Mouse (Mus musculus) neural tube, embryonic 15.5 days (tissue): ENCODE data around the gene Ncaph2. TPM values are rescaled to one million over a fixed set of nuclear protein-coding genes. Genes with fewer than 3 reads are reported as not detected.

ENCODE experiments used
- ATAC-seq: fragments of 200-750 bp; cut with Nextera tagmentation; 2 replicates; pipeline ENCODE4 v1.8.0; 2017; ENCODE audit warnings: mild to moderate bottlenecking, moderate TSS enrichment, moderate library complexity; ENCODE audit not compliant: low FRiP score
- H3K27ac ChIP-seq: fragments of 300-500 bp; sonication (generic); replicated peaks from 2 replicates; pipeline ENCODE4 v1.5.1; 2015; ENCODE audit warnings: mild to moderate bottlenecking, inconsistent platforms
- H3K27me3 ChIP-seq: fragments of 300-500 bp; sonication (generic); replicated peaks from 2 replicates; pipeline ENCODE4 v1.6.1; 2015; ENCODE audit warnings: inconsistent platforms
- H3K36me3 ChIP-seq: fragments of 300-500 bp; sonication (generic); 2 replicates; pipeline ENCODE4 v1.6.1; 2015; ENCODE audit warnings: inconsistent platforms
- H3K4me1 ChIP-seq: fragments of 300-500 bp; sonication (generic); 2 replicates; pipeline ENCODE4 v1.6.1; 2015; ENCODE audit warnings: inconsistent platforms
- H3K4me2 ChIP-seq: fragments of 300-500 bp; sonication (generic); 2 replicates; pipeline ENCODE4 v1.6.1; 2015; ENCODE audit warnings: inconsistent platforms, mild to moderate bottlenecking, moderate library complexity
- H3K4me3 ChIP-seq: fragments of 300-500 bp; sonication (generic); replicated peaks from 2 replicates; pipeline ENCODE4 v1.5.1; 2015; ENCODE audit warnings: mild to moderate bottlenecking, inconsistent platforms
- H3K9ac ChIP-seq: fragments of 300-500 bp; sonication (generic); replicated peaks from 2 replicates; pipeline ENCODE4 v1.6.1; 2015; ENCODE audit warnings: mild to moderate bottlenecking, inconsistent platforms
- H3K9me3 ChIP-seq: fragments of 300-500 bp; sonication (generic); replicated peaks from 2 replicates; pipeline ENCODE4 v1.6.1; 2016; ENCODE audit warnings: inconsistent platforms
- WGBS: fragments of 180-500 bp; shearing (Covaris S2); methylation state at CpG from one replicate; pipeline ENCODE4 v1.1.7; 2015; ENCODE audit warnings: mixed read lengths; 5-methylcytosine and 5-hydroxymethylcytosine counted together
- polyA plus RNA-seq: library from polyadenylated mRNA; unstranded; fragments of >200 nt; fragmentation: Nextera tagmentation; extraction: Ambion mirVana; gene quantifications from 2 replicates; pipeline ENCODE4 v1.2.1, GENCODE M21; 2015

The Ncaph2 gene
- polyA plus RNA-seq, 1 experiment from 2014 or later, result 105 TPM

GRCm38 (mm10) chr15:89321264-89321663, 34.3 kb upstream of the Ncaph2 start:
- peaks cover 6% of the 10 kb centered on the region; the same call in 1 of the 2 replicates for H3K4me1 ChIP-seq
- peaks cover 13% of the 10 kb centered on the region for H3K27me3 ChIP-seq
- H3K27ac ChIP-seq, result no peak overlapping the region
- H3K36me3 ChIP-seq, result no peaks in the 10 kb centered on the region
- no peak overlapping the region for H3K4me3 ChIP-seq
- H3K4me2 ChIP-seq, result no peak overlapping the region
- H3K9ac ChIP-seq, result no peak overlapping the region
- no peaks in the 10 kb centered on the region for H3K9me3 ChIP-seq
- 88% methylated on average over 8 of the region's 8 CpGs for WGBS
- ATAC-seq, result no peak

DNA sequence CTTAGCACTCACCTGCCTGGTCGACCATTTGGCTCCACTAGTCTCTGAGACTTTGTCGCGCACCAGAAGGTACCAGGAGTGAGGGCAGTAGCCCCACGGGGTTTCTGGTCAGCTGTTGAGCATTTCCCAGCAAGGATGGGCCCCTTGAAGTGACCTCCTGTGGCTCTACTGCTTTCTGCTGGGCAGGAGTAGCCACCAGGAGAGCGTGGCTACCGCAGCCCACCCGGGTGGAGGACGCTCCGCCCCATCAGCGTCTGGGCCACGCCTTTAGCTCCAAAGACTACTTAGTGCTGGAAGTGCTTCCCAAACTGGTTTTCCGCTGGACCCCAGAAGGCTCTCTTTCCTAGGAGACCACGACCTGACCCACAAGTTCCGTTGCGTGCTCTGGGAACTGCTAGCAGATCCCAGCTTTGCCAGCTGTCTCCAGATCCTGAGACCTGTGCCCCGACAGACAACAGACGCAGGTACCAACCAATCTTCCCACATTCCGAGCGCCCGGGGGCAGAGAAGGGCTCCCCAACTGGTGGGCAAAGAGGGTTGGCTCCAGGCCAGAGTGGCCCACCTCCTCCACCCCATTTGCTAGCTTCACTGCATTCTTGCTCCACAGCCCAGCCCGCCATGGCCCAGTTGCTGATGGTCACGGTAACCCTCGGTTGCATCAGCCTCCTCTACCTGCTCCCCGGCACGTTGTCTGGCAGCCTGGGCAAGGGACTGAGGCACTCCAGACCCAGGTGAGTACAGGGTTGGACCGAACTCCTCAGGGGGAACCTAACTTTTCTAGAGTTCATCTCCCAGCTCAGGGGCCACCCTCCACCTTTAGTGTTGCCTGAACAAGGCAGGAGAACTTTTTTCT, 32.6 kb upstream of the Ncaph2 start, which contains the start of gene Adm2:
Gene Adm2, plus strand, starts transcription at position 51 of the 853 bp plus-strand sequence.
- ATAC-seq, result no peak
- H3K4me3 ChIP-seq, result peak within 1 kb of the TSS; percentile 10; the same call in 1 of the 2 replicates
- H3K27me3 ChIP-seq, result peaks cover 13% of the 10 kb centered on the region
- no peak within 1 kb of the TSS for H3K27ac ChIP-seq
- WGBS, result 10% methylated on average over 26 of the region's 26 CpGs
- no peak within 1 kb of the TSS for H3K9ac ChIP-seq
- H3K36me3 ChIP-seq, result no peaks in the 10 kb centered on the region
- H3K9me3 ChIP-seq, result no peaks in the 10 kb centered on the region
- peak within 1 kb of the TSS; percentile 39 for H3K4me2 ChIP-seq
- peaks cover 6% of the 10 kb centered on the region; the same call in 1 of the 2 replicates for H3K4me1 ChIP-seq

- WGBS, result 90% methylated on average over 4 of the region's 4 CpGs
- Histone ChIP-seq H3K4me2 (no peak overlapping the region), H3K36me3 (no peaks in the 10 kb centered on the region), H3K9me3 (no peaks in the 10 kb centered on the region), H3K27ac (no peak overlapping the region), H3K9ac (no peak overlapping the region), H3K4me1 (peaks cover 6% of the 10 kb centered on the region; the same call in 1 of the 2 replicates), H3K4me3 (no peak overlapping the region), H3K27me3 (peaks cover 13% of the 10 kb centered on the region)
- no peak for ATAC-seq
Measured at GRCm38 (mm10) chr15:89323656-89324055, 31.9 kb upstream of the Ncaph2 start.

- no peak overlapping the region for H3K27ac ChIP-seq
- H3K4me3 ChIP-seq, result no peak overlapping the region
- WGBS, result 72% methylated on average over 5 of the region's 5 CpGs
- H3K9me3 ChIP-seq, result no peaks in the 10 kb centered on the region
- no peak for ATAC-seq
- H3K36me3 ChIP-seq, result no peaks in the 10 kb centered on the region
- no peak overlapping the region for H3K4me2 ChIP-seq
- no peak overlapping the region for H3K9ac ChIP-seq
- H3K27me3 ChIP-seq, result peaks cover 13% of the 10 kb centered on the region
- H3K4me1 ChIP-seq, result peaks cover 6% of the 10 kb centered on the region; the same call in 1 of the 2 replicates
Measured at GRCm38 (mm10) chr15:89326441-89326840, 29.1 kb upstream of the Ncaph2 start.

GRCm38 (mm10) chr15:89334271-89334670, 21.2 kb upstream of the Ncaph2 start, which contains the start of gene Miox:
Gene Miox, plus strand, starts transcription at chr15:89334398.
- Histone ChIP-seq H3K9ac (no peak within 1 kb of the TSS), H3K27me3 (no peaks in the 10 kb centered on the region), H3K36me3 (no peaks in the 10 kb centered on the region), H3K4me2 (no peak within 1 kb of the TSS), H3K4me1 (no peaks in the 10 kb centered on the region), H3K9me3 (no peaks in the 10 kb centered on the region), H3K27ac (no peak within 1 kb of the TSS), H3K4me3 (no peak within 1 kb of the TSS)
- WGBS, result 91% methylated on average over 7 of the region's 7 CpGs
- no peak for ATAC-seq

GRCm38 (mm10) chr15:89334774-89335537, 20.6 kb upstream of the Ncaph2 start:
- WGBS, result 88% methylated on average over 17 of the region's 17 CpGs

GRCm38 (mm10) chr15:89336422-89336821, 19.1 kb upstream of the Ncaph2 start:
- Histone ChIP-seq H3K4me1 (no peaks in the 10 kb centered on the region), H3K4me2 (no peak overlapping the region), H3K27ac (no peak overlapping the region), H3K36me3 (no peaks in the 10 kb centered on the region), H3K9me3 (no peaks in the 10 kb centered on the region), H3K27me3 (no peaks in the 10 kb centered on the region), H3K9ac (no peak overlapping the region), H3K4me3 (no peak overlapping the region)
- ATAC-seq, result no peak
- 90% methylated on average over 14 of the region's 14 CpGs for WGBS

More at GRCm38 (mm10) chr15:89334774-89335537, 20.6 kb upstream of the Ncaph2 start:
- Histone ChIP-seq H3K9me3 (no peaks in the 10 kb centered on the region), H3K4me1 (no peaks in the 10 kb centered on the region), H3K27ac (no peak overlapping the region), H3K27me3 (no peaks in the 10 kb centered on the region), H3K4me2 (no peak overlapping the region), H3K4me3 (no peak overlapping the region), H3K9ac (no peak overlapping the region), H3K36me3 (no peaks in the 10 kb centered on the region)
- ATAC-seq, result no peak

DNA sequence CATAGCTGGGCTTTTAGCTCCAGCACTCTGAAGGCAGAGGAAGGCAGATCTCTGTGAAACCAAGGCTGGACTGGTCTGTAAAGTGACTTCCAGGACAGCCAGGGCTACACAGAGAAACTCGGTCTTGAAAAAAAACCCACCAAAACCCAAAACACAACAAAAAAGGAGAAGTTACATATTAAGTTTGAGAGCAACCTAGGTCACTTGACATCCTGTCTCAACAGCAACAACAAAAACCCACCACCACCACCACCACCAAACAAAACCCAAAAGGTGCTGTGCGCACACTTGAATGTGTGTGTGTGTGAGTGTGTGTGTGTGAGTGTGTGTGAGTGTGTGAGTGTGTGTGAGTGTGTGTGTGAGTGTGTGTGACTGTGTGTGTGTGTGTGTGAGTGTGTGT, 15.8 kb upstream of the Ncaph2 start:
- no peak overlapping the region for H3K27ac ChIP-seq
- H3K9me3 ChIP-seq, result no peaks in the 10 kb centered on the region
- H3K9ac ChIP-seq, result no peak overlapping the region
- ATAC-seq, result no peak
- WGBS, result 94% methylated on average over 2 of the region's 2 CpGs
- no peak overlapping the region for H3K4me3 ChIP-seq
- no peak overlapping the region for H3K4me2 ChIP-seq
- H3K4me1 ChIP-seq, result no peaks in the 10 kb centered on the region
- H3K27me3 ChIP-seq, result no peaks in the 10 kb centered on the region
- H3K36me3 ChIP-seq, result no peaks in the 10 kb centered on the region

DNA sequence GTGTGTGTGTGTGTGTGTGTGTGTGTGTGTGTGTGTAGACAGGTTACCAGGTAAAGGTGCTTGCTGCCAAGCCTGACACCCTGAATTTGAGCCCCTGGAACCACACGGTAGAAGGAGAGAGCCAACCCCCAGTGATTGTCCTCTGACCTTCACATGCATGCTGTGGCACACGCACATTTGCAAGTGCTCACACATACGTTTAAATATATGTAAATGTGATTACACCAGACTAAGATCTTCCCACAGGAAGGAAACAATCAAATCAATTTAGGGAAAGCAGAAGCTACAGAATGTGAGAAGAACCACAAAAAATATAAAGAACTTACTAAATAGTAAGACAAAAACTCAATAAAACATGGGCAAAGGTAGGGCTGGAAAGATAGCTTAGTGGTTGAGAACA, 15.4 kb upstream of the Ncaph2 start:
- H3K4me2 ChIP-seq, result no peak overlapping the region
- H3K9ac ChIP-seq, result no peak overlapping the region
- no peak overlapping the region for H3K4me3 ChIP-seq
- no peaks in the 10 kb centered on the region for H3K4me1 ChIP-seq
- no peak overlapping the region for H3K27ac ChIP-seq
- no peaks in the 10 kb centered on the region for H3K27me3 ChIP-seq
- 82% methylated on average over 3 of the region's 3 CpGs for WGBS
- no peaks in the 10 kb centered on the region for H3K36me3 ChIP-seq
- no peak for ATAC-seq
- H3K9me3 ChIP-seq, result no peaks in the 10 kb centered on the region

GRCm38 (mm10) chr15:89341678-89342077, 13.8 kb upstream of the Ncaph2 start:
- WGBS, result 37% methylated on average over 1 of the region's 1 CpGs
- Histone ChIP-seq H3K27ac (no peak overlapping the region), H3K9ac (no peak overlapping the region), H3K4me1 (no peaks in the 10 kb centered on the region), H3K4me3 (no peak overlapping the region), H3K4me2 (no peak overlapping the region), H3K27me3 (no peaks in the 10 kb centered on the region), H3K36me3 (no peaks in the 10 kb centered on the region), H3K9me3 (no peaks in the 10 kb centered on the region)
- ATAC-seq, result no peak

DNA sequence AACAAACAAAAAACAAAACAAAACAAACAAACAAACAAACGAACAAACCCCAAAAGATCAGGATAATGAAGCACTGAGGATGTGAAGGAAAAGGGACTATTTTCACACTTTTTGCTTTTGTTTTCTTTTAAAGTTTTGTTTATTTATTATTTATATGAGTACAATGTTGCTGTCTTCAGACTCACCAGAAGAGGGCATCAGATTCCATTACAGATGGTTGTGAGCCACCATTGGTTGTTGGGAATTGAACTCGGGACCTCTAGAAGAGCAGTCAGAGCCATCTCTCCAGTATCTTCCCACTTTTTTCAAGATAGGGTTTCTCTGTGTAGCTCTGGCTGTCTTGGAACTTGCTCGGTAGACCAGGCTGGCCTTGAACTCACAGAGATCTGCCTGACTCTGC, 12.2 kb upstream of the Ncaph2 start:
- no peak overlapping the region for H3K4me3 ChIP-seq
- H3K4me2 ChIP-seq, result no peak overlapping the region
- no peak for ATAC-seq
- H3K27ac ChIP-seq, result no peak overlapping the region
- H3K9me3 ChIP-seq, result no peaks in the 10 kb centered on the region
- H3K9ac ChIP-seq, result no peak overlapping the region
- H3K4me1 ChIP-seq, result no peaks in the 10 kb centered on the region
- no peaks in the 10 kb centered on the region for H3K27me3 ChIP-seq
- H3K36me3 ChIP-seq, result no peaks in the 10 kb centered on the region
- WGBS, result 92% methylated on average over 3 of the region's 3 CpGs
